Mouse (Mus musculus): ENCODE measurements around the gene Rnf186.

Rnf186 gene

DNA sequence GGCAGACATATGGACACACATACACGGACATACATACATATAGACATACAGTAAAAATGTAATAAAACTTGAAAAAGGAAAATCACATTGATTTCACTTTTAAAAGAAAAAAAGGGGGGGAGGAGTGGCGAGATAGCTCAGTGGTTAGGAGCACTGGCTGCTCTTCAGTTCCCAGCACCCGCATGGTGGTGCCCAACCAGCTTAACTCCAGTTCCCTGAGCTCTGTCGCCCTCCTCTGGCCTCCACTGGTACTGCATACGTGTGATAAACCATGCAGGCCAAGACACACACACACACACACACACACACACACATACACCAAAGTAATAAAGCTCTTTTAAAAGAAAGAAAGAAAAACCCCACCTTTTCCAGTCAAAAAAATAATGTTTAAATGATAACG, 47.9 kb downstream of the Rnf186 start:
- DNase-seq: no peak
